Mouse (Mus musculus) lung, postnatal 4 days (tissue): ENCODE measurements around the gene Dhdh.

Experiments
- DNase-seq, 2 experiments: peaks; one replicate each; pipeline ENCODE4 v3.0.0; 2021

The Dhdh gene

DNA sequence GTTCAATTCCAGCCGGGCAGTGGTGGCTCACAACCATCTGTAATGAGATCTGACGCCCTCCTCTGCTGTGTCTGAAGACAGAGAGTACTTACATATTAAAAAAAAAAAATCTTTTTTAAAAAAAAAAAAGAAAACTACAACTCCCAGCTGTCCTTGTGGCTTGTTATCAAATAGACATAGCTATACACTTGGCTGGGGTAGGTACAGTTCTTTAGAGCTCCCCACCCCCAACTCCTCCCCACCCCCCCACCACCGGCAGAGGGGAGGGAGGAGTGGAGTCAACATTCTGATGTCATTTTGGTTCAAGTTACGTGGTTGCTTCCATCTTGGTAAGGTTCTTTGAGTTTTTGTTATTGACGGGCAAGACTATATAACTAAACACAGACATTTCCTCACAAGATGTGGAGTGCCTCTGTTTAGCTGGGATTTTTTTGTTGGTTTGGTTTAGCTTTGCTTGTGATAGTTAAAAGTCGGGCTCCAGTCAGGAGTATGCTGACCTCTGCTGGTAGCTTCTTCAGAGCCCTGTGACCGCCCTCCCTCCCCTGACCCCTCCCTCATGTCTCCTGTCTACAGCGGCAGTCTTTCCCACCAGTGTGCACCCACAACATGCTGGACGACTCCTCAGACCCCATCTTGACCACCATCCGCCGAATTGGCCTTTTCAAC lies 41.1 kb downstream of the Dhdh start:
- peak in 1 of 2 experiments; percentile 55 for DNase-seq

DNA sequence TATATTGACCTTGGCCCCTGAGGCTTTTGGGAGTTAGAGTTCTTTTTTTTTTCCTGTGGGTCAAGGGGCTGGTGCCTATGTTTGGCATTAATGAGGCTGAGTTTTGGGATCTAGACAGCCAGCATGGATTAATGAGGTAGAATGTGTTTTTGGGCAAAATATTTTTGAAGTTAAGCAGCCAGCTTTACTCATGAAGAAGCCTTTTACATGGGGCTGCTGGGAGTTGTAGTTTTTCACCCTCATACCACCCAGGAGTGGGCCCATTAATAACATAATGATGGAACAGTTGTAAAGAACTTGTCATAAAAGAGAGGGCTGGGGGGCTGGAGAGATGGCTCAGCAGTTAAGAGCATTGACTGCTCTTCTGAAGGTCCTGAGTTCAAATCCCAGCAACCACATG lies 42.0 kb downstream of the Dhdh start:
- DNase-seq = no peak

DNA sequence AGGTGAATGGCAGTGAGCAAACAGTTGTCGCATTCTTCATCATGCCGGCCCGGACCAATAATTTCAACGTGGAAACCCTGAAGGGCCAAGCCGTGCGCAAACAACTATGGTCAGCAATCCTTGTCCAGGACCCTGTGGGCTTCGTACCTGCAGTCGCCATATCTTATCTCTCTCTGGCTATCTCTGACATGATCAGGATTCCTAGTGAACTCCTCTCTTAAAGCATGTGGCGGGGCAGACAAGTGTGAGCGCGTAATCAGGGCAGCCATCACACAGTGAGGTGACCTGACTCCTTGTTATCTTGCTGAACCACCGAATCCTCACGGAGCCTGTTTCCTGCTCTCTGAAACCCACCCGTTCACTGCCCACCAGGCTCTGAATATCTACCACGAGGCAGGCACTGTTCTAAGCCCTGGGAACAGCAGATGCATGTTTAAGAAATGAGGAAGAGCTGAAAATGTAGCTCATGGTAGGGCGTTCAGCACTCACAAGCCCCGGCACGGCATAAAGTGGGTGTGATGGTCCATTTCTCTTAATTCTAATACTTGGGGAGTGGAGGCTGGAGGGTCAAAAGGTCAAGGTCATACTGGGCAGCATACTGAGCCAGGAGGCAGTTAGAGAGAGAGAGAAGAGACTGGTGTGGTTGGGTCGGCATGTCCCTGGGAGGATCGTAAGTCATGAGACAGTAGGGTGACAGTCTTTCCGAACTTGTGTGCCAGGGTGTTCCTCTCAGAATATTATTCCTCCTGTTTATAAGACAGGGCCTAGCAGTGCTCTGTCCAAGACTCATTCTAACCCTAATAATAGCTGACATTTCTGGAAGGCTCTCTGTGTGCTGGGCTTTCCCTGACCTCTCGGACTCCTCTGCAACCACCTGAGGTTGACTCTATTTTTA lies 44.8 kb downstream of the Dhdh start:
- no peak for DNase-seq

DNA sequence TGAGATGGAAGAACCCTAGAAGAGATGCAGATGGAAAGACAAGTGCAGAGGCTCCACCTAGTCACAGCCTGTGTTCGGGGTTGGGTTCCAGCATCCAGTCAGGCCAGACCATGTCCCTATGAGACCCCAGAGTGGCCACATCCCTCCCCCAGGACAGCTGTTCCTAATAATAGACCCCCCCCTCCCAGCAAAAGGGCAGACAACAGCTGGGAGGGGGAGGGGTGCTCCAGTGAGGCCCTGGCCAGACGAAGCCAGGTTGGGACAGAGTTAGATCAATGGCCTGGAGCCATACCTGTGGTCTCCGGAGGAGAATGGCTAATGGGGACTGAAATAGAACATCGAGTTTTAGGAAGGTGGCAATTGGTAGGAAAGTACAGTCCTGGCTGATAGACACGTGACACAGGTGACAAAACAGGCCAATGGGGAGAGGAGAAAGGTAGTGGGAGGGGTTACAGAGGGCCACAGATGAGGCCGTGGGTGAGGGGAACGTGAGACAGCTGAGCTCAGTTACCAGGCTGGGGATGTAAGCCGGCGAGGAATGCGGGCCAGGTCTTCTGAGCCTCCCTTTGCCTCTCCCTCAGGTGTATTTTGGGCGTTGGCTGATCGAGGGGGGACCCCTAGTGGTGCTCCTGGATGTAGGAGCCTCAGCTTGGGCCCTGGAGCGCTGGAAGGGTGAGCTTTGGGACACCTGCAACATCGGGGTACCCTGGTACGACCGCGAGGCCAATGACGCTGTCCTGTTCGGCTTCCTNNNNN lies 50.9 kb downstream of the Dhdh start, which contains the start of gene Ruvbl2:
Gene Ruvbl2, minus strand, starts transcription at position 576 of the 756 bp plus-strand sequence.
- peak; percentile 44 to 49 for DNase-seq

DNA sequence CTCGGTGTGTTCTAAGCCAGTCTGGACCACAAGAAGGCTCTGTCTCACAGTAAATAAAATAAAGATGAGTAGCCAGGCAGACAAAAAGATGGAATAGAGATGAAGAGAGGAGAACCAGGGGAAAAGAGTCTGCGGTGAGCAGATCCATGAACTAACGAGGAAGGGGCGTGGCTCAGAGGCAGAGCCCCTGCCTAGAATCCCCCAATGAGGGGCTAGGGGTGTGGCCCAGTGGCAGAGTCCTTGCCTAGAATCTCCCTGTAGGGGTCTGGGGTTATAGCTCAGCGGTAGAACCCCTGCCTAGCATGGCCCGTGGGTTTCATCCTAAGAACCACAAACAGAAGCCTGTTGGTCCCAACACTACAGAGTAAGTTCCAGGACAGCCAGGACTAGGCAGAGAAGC lies 51.6 kb downstream of the Dhdh start:
- no peak for DNase-seq

DNA sequence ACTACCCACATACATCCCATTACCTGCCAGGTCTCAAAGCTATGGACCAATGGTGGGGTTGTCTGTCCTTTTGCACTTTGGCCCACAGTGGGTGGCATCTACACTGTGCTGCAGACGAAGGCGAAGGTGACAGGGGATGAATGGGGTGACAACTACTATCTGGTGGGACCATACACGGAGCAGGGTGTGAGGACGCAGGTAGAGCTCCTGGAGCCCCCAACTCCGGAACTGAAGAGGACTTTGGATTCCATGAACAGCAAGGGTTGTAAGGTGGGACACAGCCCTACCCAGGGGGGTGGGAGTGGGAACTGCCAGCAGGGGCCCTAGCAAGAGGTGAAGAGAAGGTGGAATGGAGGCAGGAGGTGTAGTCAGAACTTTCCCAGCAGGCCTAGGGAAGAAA lies 52.2 kb downstream of the Dhdh start:
- no peak for DNase-seq

DNA sequence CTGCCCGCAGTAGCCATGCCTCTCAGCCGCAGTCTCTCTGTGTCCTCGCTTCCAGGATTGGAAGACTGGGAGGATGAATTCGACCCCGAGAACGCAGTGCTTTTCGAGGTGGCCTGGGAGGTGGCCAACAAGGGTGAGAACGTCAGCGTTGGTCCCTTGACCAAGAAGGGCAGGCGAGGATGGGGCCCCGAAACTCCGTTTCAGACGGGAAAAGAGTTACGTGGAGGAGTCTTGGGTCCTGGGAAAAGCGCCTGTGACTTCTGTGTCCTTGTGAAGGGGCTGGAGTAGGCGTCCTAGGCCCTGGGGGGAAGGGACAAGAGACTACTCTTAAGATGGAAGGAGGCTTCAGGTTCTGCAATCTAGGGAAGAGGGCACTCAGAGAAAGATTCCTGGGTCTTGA lies 53.6 kb downstream of the Dhdh start:
- DNase-seq = peak in 1 of 2 experiments; percentile 51

DNA sequence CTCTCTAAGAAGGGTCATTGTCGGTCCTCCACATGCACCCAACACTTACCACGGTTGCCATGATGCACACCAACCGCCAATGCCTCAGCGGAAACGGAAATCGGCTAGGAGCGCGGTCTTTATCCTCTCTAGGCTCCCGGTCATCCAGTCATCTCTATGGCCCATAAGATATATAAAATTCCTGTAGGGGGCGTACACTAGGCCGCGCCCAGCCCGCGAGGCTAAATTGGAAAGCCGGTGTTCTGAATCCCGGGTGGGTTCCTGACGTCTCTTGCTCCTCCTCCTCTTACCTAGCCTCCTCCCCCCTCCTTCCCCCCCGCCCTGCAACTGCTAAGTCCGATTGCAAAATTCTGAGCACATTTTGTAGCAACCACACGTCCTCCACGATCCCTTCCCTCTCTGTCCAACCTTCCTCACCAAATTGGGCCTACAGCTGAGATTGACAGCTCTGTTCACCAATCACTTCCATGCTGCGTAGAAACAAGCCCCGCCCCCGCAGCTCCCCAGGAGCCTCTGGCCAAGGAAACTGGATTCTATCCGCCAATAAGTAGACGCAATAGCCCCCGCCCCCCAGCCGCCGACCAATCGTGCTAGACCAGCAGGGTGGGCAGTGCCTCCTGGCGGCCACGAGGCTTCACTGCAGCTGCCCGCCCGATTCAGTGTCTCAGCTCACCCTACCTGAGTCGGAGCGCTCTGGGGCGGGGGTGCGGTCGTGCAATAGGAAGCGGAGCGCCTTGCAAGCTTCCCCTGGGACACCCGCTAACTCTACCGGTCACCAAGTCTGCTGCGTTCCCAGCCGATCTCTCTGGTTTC lies 54.2 kb downstream of the Dhdh start, which contains the start of gene Gys1:
Gene Gys1, plus strand, starts transcription at position 642 of the 813 bp plus-strand sequence.
- DNase-seq = peak; percentile 100

DNA sequence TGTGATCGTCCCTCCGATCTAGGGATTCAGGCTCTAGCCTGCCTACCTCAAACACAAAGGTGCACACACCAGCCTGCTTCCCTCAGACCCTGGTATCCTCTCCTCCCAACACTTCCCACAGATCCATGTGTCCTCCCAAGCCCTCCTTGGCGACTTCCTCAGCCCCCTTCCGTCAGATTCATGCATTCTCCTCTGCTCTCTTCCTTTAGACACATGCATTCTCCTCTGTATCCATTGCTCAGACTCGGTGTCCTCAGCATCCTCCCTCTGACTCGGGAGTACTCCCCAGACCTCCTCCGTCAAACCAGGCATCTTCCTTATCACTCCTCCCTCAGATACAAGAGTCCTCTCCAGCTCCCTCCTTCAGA lies 54.8 kb downstream of the Dhdh start:
- DNase-seq = no peak

DNA sequence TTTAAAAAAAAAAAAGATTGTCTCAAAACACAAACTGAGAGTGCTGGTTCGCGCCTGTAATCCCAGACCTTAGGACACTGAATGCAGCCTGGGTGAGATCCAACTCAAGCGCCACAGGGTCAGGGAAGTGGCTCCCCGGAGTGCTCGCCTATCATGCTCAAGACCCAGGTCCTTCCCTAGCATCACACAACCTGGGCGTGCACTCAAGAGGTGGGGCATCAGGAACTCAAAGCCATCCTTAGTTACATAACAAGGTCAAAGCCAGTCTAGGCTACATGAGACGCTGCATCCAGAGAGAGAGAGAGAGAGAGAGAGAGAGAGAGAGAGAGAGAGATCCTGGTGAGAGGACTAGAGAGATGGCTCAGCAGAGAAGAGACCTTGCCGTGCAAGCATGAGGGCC lies 62.0 kb downstream of the Dhdh start:
- no peak for DNase-seq

DNA sequence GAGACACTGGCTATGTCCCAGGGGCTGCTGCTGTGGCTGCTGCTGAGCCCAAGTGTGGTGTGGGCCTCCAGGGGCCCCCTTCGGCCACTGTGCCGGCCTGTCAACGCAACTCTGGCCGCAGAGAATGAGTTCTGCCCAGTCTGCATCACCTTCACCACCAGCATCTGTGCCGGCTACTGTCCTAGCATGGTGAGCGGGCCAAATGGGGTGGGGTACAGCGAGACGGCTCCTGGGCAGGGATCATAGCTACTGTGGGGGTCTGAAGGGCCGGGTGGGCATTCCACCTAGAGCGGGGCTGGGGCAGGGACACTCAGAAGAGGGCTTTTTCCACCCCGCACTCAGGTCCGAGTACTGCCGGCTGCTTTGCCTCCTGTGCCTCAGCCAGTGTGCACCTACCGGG lies 67.4 kb downstream of the Dhdh start:
- no peak for DNase-seq
